Mouse (Mus musculus) bone marrow macrophage, adult 2 months (primary cell): ENCODE data around the gene Nabp2.

Experiments
- CTCF ChIP-seq: IDR thresholded peaks from 2 replicates; pipeline ENCODE4 v1.5.1; 2012; ENCODE audit warnings: low read depth, mild to moderate bottlenecking, low read length, moderate library complexity
- POLR2A ChIP-seq: IDR thresholded peaks from 2 replicates; pipeline ENCODE4 v1.6.1; 2012; ENCODE audit warnings: mild to moderate bottlenecking, low read depth, low read length, borderline replicate concordance

DNA sequence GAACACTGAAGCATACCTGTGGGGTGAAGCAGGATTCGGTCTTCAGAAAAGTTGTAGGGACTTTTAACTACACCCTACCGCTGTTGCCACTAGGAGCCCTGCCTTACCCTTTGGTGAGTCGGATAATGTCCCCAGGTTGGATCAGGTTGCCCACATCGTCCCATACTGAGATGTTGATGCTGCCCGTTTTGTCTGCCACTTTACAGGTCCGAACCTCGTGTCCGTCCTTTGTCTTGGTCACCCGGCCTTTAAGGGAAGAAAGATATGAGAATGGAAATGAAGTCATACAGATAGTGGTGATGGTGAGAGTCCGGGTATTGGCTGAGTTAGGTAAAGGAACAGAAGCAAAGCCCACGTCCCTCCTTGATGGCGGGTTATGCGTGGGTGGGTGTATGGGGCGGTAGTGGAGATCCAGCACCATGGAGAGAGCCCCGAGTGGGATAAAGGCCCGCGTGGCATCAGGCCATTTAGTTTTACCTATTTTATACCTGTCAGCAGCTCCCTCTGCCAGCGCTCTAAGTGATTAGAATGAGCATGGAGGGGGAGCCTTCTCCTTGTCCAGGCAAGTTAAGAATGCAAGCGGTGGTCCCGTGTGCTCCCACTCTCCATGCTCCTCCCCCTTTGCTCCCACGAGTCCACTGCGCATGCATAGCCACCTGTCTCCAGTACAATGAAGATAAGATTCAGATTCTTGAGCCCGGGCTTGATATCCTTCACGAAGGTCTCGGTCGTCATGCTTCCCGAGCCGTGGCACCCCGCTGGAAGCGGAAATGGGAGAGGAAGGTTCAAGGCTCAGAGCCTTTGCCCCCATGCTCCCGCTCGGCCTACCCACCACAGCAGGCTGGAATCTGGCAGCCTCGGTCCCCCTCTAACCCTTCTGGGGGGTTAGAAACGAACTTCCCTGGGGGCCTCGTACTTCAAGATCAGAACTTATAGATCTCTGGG is 2.4 kb downstream of the Nabp2 start:
- TF ChIP-seq POLR2A (no peak), CTCF (no peak)
